Mouse (Mus musculus): ENCODE measurements at regions not wholly inside any gene's neighbourhood (a gene's known extent, or its start where the extent isn't known, plus 50 kb on each side); places are given as distances from the start of the nearest gene placed in this dataset.

DNA sequence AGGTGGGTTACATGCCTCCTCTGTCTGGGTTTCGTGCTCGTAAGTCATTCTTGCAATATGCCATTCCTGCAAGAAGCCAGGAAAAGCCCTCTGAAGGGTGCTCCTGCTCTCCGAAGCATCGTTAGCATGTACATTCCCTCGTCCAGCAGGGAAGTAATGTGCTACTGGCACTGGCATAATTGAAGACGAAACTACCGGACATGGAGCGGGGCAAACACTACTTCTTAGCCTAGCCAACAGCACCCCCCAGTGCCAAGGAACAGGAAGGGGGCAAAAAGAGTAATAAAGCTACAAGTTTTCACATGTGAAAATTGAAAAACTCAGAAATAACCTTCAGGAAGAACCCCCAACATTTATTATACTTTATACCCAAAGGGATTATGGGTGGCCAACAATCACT, 88.6 kb upstream of the Usp24 start:
- DNase-seq (ENCODE audit: low spot score in 2 of 2), result no peak

DNA sequence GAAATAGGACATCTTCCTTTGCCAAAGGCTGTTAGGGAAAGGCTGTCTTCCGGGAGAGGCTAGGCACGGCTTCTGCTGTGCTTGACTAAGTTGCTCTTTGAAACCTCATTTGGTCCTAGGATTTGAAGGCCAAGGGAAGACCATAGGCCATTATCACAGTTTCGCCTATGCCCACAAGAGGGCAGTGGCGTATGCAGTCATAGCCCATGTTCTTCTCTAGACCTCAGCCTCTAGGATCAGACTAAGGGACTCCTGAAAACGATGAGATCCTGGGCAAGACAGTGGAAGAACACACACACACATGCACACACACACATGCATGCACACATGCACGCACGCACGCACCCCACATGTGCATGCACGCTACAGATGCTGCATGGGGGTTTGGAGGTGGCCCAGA, 87.5 kb upstream of the Usp24 start:
- DNase-seq (ENCODE audit: low spot score in 2 of 2), result peak; percentile 48

DNA sequence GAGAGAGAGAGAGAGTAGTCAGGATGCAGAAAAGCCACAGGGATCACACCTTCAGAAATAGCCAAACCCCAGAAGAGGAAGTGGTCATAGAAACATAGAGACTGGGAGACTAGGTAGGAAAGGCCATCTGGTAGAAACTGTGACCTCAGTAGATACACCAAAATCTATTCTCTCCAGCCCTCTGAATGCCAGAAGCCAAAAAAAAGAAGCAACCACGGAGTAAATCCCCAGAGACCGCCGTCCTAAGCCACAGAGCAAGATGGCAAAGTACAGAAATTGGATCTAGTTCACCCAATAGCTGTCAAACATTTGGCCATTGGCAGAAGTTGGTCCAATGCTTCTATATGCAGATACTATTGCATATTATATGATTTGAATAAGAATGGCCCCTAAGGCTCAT, 86.5 kb upstream of the Usp24 start:
- DNase-seq (ENCODE audit: low spot score in 2 of 2), result no peak

DNA sequence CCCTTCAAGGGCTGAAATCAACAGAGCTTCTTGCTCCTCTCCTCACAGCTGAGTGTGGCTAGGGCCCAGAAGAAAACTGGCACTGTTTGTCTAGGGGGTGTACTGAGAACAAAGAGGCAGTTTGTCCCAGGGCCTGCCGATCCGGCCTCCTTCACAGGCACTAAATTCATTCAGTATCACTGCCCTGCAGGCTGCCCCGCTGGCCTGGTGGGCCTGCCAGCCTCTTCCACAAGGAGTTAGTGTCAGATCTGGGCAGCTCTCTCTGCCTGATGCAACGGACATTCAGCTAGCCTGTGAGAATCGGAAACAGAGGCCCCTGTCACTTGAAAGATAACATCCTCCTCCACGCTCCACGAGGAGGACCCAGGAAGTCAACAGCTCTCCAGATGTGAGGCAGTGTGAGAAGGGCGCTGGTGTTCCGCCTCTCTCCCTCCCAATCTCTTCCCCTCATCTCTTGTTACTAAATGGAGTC, 83.5 kb upstream of the Usp24 start:
- DNase-seq (ENCODE audit: low spot score in 2 of 2), result peak; percentile 14 to 24

DNA sequence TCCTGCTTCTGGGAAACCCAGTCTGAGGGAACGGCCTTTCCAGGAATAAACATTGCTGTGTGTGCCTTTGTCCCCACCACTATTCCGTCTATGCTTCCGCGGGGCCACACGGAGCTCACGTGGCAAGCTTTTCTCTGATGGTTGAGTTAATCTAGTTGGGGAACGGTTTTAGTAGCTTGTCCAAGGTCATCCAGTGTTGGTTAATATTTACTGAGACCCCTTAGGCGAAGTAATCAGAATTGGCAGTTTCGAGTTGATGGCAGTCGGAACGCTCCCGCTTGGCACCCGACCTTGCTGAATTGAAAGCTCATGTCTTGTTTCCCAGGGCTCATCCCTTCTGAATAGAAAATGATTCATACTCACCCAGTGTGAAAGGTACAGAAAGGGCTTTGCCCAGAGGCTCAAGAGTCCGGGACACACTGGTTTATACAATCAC, 71.6 kb upstream of the Usp24 start:
- no peak for DNase-seq (ENCODE audit: low spot score in 2 of 2)

DNA sequence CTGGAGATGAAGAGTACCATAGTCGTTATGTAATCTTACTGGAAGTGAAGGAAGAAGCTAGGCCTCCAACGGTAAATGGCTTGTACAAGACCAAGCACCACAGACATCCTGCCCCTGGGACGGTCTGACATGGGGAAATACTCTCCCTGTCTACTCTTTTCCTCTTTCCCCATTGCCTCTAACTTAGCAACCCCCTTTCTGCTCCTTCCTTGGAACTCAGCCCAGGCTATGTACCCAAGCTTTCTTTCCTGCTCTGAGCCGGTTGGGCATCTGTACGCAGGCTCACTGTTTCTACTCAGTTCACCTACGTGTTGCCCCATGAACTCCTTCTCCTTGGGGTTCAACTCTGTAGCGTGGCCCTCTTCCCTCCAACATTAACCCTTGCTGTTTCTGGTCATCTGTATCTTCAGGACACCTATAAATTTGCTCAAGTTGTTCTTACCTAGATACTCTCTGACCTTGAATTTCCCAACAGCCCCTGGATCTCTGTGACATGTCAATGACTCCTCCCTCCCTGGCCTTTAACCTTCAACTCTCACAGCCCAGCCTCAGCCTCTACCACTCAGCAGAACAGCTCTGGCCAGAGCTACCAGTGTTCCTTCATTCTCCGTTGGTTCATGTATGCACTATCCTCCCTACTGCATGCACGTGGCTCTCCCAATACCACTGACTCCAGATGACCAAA, 71.0 kb upstream of the Usp24 start:
- DNase-seq (ENCODE audit: low spot score in 2 of 2), result no peak

DNA sequence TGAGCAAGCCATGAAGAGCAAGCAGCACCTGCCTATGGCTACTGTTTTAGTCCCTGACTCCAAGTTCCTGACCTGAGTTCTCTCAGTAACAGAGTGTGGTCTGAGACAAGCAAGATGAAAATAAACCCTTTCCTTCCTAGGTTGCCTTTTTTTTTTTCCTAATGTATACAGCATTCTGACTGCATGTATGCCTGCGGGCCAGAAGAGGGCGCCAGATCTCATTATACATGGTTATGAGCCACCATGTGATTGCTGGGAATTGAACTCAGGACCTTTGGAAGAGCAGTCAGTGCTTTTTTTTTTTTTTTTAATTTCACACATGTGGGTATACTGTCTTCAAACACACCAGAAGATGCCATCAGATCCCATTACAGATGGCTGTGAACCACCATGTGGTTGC, 69.3 kb upstream of the Usp24 start:
- no peak for DNase-seq (ENCODE audit: low spot score in 2 of 2)

- DNase-seq (ENCODE audit: low spot score in 2 of 2), result no peak
Observed at GRCm38 (mm10) chr4:106247398-106247797, 68.6 kb upstream of the Usp24 start.

- DNase-seq (ENCODE audit: low spot score in 2 of 2), result peak in 1 of 2 experiments; percentile 33
Observed at GRCm38 (mm10) chr4:106248272-106248671, 67.7 kb upstream of the Usp24 start.

DNA sequence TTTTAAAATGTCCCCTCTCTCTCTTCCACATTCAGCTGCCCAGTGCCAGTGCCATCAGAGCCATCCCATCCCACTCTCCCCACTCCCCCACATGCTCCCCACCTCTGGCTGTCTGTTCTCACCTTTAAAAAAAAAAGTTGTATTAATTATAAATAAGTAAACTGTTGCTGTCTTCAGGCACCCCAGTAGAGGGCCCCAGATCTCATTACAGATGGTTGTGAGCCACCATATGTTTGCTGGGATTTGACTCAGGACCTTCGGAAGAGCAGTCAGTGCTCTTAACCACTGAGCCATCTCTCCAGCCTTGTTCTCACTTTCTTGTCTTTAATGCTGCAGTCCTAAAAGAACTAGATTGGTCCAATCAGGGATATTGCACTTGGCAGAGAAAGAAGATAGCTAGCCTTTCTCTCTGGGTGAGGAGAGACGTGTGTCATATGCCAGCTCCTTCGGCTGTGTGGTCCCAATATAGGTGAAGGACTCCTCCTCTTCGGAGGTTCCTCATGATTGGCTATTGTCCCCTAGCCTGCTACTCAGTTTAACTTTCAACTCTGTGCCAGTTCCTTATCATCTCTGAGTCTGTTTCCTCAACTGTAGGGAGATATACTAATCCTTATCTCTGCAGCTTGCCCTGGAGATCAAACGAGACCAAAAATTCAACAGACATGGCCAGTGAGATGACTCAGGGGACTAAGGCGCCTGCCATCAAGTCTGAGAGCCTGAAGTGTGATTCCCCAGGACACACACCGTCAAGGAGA, 66.8 kb upstream of the Usp24 start:
- DNase-seq (ENCODE audit: low spot score in 2 of 2), result no peak

DNA sequence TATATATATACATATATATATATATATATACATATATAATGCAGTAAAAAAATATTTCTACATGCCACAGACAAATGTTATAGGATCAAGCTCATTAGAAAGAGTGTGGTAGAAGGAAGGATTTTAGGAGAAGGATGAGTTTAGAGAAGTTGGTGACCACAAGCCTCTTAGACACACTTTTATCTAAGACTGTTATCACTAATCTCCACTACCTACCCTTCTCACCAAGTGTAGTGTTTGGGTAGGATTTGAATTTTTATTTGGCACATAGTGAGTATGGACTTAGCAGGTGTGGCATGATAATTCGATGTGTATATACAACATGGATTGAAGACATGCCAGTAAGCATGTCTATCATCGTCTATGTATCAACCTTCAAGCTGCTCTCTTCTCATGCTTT, 66.0 kb upstream of the Usp24 start:
- DNase-seq (ENCODE audit: low spot score in 2 of 2), result no peak

GRCm38 (mm10) chr4:106251430-106251829, 64.6 kb upstream of the Usp24 start:
- DNase-seq (ENCODE audit: low spot score in 2 of 2), result no peak

DNA sequence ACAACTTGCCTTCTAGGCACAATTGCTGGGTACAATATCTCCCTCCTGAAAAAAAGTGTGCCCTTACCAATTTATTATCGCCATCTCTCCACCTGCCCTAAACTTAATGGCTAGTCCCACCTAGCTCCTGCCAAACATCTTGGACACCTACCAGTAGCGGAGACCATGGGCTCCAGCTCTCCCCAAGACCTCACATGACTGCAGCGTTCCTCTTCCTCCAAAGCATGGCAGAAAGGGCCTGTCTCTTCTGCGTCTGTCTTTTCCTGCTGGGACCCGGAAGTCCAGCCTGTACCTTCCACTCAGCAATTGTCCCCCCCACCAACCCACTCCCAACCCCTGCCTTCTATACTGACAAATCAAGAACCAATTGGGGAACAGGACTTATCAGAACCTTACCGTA, 63.1 kb upstream of the Usp24 start:
- no peak for DNase-seq (ENCODE audit: low spot score in 2 of 2)

- DNase-seq (ENCODE audit: low spot score in 2 of 2), result no peak
Observed at GRCm38 (mm10) chr4:106254761-106255475, 61.1 kb upstream of the Usp24 start.

- DNase-seq (ENCODE audit: low spot score in 2 of 2), result no peak
Observed at GRCm38 (mm10) chr4:106255959-106256609, 59.9 kb upstream of the Usp24 start.

- DNase-seq (ENCODE audit: low spot score in 2 of 2), result no peak
Observed at GRCm38 (mm10) chr4:106261404-106261803, 54.6 kb upstream of the Usp24 start.

GRCm38 (mm10) chr4:106261901-106262560, 54.0 kb upstream of the Usp24 start:
- DNase-seq (ENCODE audit: low spot score in 2 of 2), result no peak

DNA sequence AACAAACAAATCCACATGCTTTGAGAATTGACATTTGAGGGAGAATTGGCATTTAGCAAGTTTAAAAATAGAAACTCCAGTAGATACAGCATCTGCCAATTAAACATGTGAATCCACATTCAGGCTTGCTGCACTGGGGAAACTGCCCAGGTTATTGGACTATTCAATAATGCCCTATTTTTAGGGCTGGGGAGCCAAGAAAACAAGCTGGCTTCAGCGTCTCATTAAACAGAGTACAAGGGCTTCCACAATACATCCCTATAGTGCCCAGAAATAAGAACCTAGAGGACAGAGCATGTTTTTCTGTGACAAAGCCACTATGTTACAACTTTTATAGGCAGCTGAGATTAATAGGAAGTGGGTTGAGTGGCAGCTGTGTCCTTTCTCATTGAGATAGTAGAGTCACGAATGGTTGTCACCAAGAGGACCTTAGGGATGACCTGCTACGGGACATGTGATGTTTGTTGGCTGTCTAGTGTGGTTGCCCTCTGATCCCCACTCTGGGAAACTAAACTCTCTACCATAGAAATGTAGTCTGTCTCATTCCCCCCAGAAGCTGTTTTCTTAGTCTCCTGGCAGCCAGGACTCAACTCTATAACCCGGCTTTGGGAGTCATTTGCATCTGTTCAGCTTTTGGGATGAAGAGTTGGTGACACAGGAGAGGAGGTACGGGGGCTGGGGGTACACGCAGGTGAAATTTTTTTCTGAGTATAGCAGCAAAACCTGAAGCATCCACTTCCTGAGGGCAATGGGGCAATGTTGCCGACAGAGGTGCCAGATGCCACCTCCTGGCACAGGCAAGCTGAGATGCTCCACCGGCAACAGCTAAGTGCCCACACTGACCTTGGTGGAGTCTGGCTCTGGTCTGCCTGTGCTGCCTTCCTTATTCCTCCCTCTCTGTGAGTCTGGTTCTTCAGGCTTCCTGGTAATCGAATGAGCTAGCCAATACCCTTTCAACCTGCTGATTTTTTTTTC, 53.0 kb upstream of the Usp24 start:
- no peak for DNase-seq (ENCODE audit: low spot score in 2 of 2)
